Mouse (Mus musculus): ENCODE measurements around the gene Anxa5. TPM values are rescaled to one million over a fixed set of nuclear protein-coding genes. Genes with fewer than 3 reads are reported as not detected.

The Anxa5 gene
- total RNA-seq, 2 experiments from 2014 or later: 59.6 to 78.3 TPM

GRCm38 (mm10) chr3:36491535-36491934 is 15.8 kb upstream of the Anxa5 start:
- intact Hi-C loops (cut with DNase I): loop anchor here (10.0 kb wide), 1 partner anchor 107 kb away; no protein-coding TSS in a partner anchor
- DNase-seq (ENCODE audit: low spot score in 2 of 2): no peak

DNA sequence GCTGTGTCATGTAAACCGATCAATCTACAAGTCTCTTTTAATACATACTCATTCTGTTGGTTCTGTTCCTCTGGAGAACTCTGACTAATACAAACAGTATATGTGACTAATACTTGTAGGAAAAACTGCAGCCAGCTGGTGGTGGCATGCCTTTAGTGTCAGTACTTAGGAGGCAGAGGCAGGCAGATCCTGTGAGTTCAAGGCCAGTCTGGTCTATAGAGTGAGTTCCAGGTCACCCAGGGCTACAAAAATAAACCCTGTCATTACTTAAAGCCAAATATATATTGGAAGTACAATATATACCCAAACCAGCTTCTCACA is 13.9 kb upstream of the Anxa5 start:
- intact Hi-C loops (cut with DNase I): no loop called here
- no peak for DNase-seq (ENCODE audit: low spot score in 2 of 2)

GRCm38 (mm10) chr3:36488899-36489589 is 13.3 kb upstream of the Anxa5 start:
- intact Hi-C loops (cut with DNase I): no loop called here
- no peak for DNase-seq (ENCODE audit: low spot score in 2 of 2)

DNA sequence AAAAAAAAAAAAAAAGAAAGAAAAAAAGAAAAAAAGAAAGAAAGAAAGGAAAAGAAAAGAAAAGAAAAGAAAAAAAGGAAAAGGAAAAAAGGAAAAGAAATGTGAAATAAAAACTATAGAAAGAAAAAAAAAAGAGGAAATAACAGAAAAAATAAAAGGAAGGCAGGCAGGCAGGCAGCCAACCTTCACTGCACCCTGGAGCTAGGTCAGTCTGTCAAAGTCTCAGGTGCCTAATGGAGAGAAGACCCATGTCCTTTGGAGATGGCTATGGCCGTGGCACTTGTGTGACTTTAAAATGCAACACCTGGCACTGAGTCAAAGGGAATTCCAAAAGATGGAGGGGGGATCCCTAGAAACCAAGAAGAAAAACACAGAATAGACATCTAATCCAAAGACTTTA is 12.7 kb upstream of the Anxa5 start:
- DNase-seq (ENCODE audit: low spot score in 2 of 2): no peak
- intact Hi-C loops (cut with DNase I): no loop called here

- DNase-seq (ENCODE audit: low spot score in 2 of 2): peak in 1 of 2 experiments; percentile 65
- intact Hi-C loops (cut with DNase I): no loop called here
Measured at GRCm38 (mm10) chr3:36486881-36487280, 11.2 kb upstream of the Anxa5 start.

DNA sequence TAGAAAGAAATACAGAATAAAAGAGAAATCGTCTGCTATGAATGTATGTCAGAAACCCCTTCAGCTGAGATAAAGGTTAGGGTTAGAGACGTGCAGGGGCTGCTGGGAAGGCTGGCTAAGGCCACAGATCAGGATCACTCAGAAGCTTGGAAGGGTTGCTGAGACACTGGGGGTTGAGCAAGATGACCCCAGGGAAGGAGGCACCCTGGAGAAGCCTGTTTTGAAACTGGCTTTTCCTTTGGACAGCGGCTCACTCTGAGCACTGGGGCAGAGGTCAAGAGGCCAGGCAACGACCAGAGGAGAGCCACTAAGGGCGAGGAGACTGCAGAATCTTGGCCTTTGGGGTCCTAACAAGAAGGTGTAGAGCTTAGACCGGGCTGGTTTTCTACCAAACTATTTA is 10.5 kb upstream of the Anxa5 start:
- intact Hi-C loops (cut with DNase I): no loop called here
- no peak for DNase-seq (ENCODE audit: low spot score in 2 of 2)

- DNase-seq (ENCODE audit: low spot score in 2 of 2): peak in 1 of 2 experiments; percentile 82
- intact Hi-C loops (cut with DNase I): no loop called here
Measured at GRCm38 (mm10) chr3:36484292-36484691, 8.6 kb upstream of the Anxa5 start.

GRCm38 (mm10) chr3:36482940-36483339 is 7.2 kb upstream of the Anxa5 start:
- intact Hi-C loops (cut with DNase I): no loop called here
- DNase-seq (ENCODE audit: low spot score in 2 of 2): no peak

DNA sequence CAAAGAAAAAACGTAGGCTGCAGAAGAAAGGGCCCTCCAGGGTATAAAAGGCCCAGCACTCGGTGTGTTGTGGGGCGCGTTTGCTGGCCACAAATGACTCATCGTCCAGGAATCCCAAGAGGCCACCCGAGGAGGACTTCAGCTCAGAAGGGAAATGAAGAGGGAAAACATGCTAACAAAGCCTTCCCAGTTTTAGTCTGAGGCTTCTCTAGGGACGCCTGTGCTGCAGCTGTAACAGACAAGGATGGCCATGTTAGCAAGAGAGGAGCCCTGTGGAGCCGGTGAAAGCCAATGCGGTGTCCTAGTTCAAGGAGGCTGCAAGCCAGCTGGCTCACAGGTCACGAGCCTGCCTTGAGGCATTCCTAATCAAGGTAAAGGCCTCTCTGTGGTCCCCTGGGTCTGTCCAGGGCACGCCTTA is 6.1 kb upstream of the Anxa5 start:
- intact Hi-C loops (cut with DNase I): no loop called here
- peak in 1 of 2 experiments; percentile 62 for DNase-seq (ENCODE audit: low spot score in 2 of 2)

GRCm38 (mm10) chr3:36480486-36480885 is 4.8 kb upstream of the Anxa5 start:
- no peak for DNase-seq (ENCODE audit: low spot score in 2 of 2)
- intact Hi-C loops (cut with DNase I): no loop called here

DNA sequence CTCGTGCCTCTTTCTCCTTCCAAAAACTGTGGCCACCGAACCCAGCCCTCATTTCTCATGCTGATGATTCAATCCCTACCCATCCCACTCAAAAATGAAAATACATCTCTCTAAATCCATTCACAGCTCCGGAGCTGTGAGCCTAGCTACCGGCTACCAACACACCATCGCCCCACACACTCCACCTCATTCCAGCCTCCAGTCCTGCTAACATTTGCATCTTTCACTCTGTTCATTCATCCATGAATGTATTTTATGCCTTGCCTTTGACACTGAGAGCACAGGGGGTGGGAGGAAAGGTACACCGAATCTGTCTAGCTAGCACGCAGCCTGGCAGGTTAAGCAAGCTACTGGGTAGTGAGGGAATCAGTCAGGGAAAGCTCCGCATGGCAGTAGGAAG is 3.1 kb upstream of the Anxa5 start:
- intact Hi-C loops (cut with DNase I): no loop called here

GRCm38 (mm10) chr3:36476261-36477155 is 814 bp upstream of the Anxa5 start:
- intact Hi-C loops (cut with DNase I): no loop called here
- DNase-seq (ENCODE audit: low spot score in 2 of 2): no peak

More for the DNA sequence above, 3.1 kb upstream of the Anxa5 start:
- DNase-seq (ENCODE audit: low spot score in 2 of 2): peak; percentile 28 to 91

DNA sequence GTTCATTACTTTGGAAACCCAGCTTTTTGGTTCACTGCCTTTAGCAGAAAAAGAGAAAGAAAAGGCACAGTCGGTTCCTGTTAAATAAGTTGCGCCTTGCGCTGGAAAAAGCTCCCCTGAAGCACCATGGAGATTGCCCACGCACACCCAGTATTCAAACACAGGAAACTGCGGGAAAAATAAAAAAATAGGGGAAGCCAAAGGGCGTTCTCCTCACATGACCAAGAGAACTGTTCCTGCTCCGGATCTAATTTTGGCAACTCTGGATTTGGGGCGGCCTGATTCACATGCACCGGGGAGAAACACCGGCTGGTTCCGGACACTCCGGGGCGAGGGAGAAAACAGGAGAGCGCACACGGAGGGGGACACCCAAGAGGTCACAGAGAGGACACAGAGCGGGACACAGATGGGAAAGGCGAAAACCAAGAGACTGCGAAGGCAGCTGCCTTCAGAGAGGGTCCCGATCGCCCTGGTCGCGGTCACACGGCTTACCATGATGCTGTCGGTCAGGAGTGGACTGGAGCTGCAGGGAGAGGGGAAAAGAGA is 683 bp downstream of the Anxa5 start:
- intact Hi-C loops (cut with DNase I): no loop called here
- peak; percentile 59 to 83 for DNase-seq (ENCODE audit: low spot score in 2 of 2)

GRCm38 (mm10) chr3:36474421-36474820 is 1.3 kb downstream of the Anxa5 start:
- intact Hi-C loops (cut with DNase I): no loop called here
- no peak for DNase-seq (ENCODE audit: low spot score in 2 of 2)

DNA sequence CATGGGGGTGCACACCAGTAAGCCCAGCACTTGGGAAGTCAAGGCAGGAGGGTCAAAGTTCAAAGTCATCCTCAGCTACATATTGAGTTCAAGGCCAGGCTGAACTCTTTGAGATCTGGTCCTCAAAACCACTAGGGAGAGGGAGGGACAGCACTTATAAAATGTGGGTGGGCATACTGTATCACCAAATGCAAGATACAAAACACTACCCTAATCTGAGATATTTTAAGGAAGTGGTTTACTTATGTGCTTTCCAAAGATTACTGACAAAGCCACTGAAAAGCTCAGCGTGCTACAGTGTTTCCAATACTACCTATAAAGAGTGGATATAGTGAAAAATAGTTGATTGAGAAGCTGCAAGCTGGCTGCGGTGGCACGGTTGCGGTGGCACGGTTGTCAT is 2.5 kb downstream of the Anxa5 start:
- no peak for DNase-seq (ENCODE audit: low spot score in 2 of 2)
- intact Hi-C loops (cut with DNase I): no loop called here

DNA sequence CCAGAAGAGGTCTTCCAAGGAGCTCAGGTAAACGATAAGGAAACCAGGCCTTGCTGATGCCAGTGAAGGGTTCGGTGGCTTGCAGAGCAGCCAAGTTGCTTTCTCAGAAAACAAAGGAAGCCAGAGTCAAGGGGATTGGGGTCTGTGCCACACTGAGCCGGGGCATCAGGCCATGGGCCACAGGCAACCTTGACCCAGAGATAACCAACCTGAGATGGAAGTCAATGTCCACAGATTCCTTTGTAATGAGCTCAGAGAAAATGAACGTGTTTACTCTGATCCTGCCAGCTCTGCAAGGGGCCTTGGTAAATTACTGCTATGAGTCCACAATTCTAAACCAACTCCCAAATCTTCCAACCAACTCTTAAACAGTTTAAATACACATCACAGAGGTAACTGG is 3.8 kb downstream of the Anxa5 start:
- intact Hi-C loops (cut with DNase I): no loop called here
- no peak for DNase-seq (ENCODE audit: low spot score in 2 of 2)

DNA sequence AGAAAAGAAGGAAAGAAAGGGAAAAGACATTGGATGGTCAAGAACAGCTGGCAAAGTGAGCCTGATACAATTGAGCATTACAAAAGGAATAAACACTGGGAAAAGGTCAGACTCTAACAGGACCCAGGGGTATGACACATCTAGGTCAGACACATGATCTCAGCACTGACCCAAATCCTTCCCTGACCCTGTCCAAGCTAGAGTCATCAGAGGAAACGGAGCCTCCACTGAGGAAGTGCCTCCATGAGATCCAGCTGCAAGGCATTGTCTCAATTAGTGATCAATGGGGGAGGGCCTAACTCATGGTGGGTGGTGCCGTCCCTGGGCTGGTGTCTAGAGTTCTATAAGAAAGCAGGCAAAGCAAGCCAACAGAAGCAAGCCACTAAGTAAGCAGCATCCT is 6.8 kb downstream of the Anxa5 start:
- intact Hi-C loops (cut with DNase I): no loop called here
- DNase-seq (ENCODE audit: low spot score in 2 of 2): no peak

GRCm38 (mm10) chr3:36467632-36468031 is 8.1 kb downstream of the Anxa5 start:
- intact Hi-C loops (cut with DNase I): no loop called here
- DNase-seq (ENCODE audit: low spot score in 2 of 2): peak in 1 of 2 experiments; percentile 77

GRCm38 (mm10) chr3:36465538-36465937 is 10.2 kb downstream of the Anxa5 start:
- DNase-seq (ENCODE audit: low spot score in 2 of 2): no peak
- intact Hi-C loops (cut with DNase I): no loop called here

DNA sequence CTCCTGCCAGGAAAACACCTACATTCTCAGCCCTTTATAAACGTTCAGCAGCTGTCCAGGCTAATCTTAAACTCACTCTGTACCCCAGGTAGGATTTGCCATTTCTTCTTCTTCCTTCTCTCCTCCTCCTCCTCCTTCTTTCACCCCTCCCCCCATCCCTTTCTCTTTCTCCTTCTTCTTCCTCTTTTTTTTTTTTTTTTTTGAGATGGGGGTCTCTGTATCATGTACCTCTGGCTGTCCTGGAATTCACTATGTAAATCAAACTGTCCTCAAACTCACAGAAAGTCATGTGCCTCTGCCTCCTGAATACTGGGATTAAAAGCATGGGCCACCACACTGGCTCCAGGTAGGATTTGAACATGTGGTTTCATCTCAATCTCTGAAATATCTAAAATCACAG is 13.3 kb downstream of the Anxa5 start:
- DNase-seq (ENCODE audit: low spot score in 2 of 2): no peak
- intact Hi-C loops (cut with DNase I): no loop called here

DNA sequence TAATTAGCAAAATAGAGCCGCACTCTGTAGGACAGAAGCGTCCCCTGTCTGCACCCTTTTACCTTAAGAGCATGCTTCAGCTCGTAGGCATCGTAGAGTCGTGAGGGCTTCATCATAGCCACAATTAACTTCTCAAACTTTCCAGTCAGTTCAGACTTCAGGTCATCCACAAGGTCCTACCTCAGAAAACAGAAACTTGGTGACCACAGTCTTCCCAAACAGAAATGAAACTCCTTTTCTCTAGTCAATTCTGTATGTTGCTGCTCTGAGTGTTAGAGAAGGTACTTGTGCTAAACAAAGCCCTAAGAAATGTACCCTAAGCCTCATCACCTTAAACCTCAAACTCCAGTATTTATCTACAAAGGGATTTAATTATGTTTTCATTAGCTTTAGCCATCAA is 13.9 kb downstream of the Anxa5 start:
- intact Hi-C loops (cut with DNase I): no loop called here
- DNase-seq (ENCODE audit: low spot score in 2 of 2): no peak
